In the genomic region with DNA sequence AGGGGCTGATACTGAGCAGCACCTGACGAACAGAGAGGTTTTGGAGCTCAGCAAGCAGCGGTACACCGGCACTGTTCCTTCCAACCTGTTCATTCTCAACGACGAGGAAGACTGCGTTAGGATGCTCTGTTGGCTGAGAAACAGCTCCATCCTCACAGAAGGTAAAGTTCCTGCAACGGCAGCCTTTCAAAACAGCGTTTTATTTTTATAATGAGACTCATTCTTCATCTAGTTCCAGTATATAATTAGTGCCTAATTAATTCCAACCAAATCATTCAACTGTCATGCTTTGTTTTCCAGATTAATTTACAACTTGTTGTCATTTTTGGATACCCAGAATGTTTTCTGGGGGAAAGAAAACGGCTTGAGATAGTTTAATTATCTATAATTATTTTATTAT, we compare ENCODE assay signal across 18 mouse cellular contexts.
"Had no signal": no experiment of that assay in that cellular context is flagged by ENCODE, and none has a peak within 500 bp of the region (broad histone marks: within the 10 kb centered on the region; RNA-seq: fewer than 3 reads in every experiment).

No protein-coding gene starts in this region.

- H3K27me3 ChIP-seq: midbrain, embryonic 12.5 days; neural tube, embryonic 13.5 days; neural tube, embryonic 15.5 days had no signal

- H3K4me1 ChIP-seq: neural tube, embryonic 13.5 days; neural tube, embryonic 15.5 days had no signal

- ATAC-seq: midbrain, embryonic 16.5 days had no signal

- H3K4me2 ChIP-seq: lung, embryonic 14.5 days; midbrain, embryonic 12.5 days; neural tube, embryonic 13.5 days; neural tube, embryonic 15.5 days had no signal

- H3K36me3 ChIP-seq: midbrain, embryonic 10.5 days; midbrain, embryonic 12.5 days; neural tube, embryonic 13.5 days; neural tube, embryonic 15.5 days had no signal

- H3K9ac ChIP-seq: lung, embryonic 14.5 days; midbrain, embryonic 12.5 days; neural tube, embryonic 13.5 days; neural tube, embryonic 15.5 days had no signal

- H3K9me3 ChIP-seq: midbrain, embryonic 10.5 days; midbrain, embryonic 12.5 days; neural tube, embryonic 13.5 days; neural tube, embryonic 15.5 days had no signal

- H3K27ac ChIP-seq: midbrain, embryonic 10.5 days; midbrain, embryonic 12.5 days; neural tube, embryonic 13.5 days; neural tube, embryonic 15.5 days had no signal

- H3K4me3 ChIP-seq: midbrain, embryonic 10.5 days; midbrain, embryonic 12.5 days; myocyte; neural tube, embryonic 13.5 days; neural tube, embryonic 15.5 days had no signal

- DNase-seq: lung, adult 18-20 months; lung, embryonic 14.5 days; lung, postnatal 10 days; lung, postnatal 4 days; midbrain, embryonic 14.5 days; right cerebral cortex, adult 18-20 months; right cerebral cortex, postnatal 25 days; right cerebral cortex, postnatal 4 days; spleen, adult 18-20 months; thymus, adult 18-20 months; thymus, postnatal 14 days; thymus, postnatal 36 days had no signal
